Mouse (Mus musculus): Measurements from ENCODE around the gene Ifna1.
"Not testable (repeated sequence)": the region's sequence is repeated elsewhere in the genome, so short reads cannot be mapped to it uniquely, and the experiment has no call there.

Gene Ifna1

DNA sequence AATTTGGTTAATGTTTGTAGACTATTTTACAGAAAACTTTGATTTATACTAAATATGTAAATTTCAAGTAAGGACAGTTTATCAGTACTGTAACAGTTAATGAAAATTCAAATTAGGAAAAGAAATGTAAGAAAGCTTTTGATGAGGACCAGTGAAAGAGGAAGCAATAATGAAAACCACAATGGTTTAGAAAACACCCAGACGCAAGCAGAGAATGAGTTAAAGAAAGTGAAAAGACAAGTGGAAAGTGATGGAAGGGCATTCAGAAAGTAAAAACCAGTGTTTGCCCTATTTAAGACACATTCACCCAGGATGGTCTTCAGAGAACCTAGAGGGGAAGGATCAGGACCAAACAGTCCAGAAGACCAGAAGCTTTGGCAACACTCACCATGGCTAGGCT lies at the start of gene Ifna1:
Gene Ifna1 (plus strand): TSS at position 390 of the 400 bp plus-strand sequence.
- no peak for DNase-seq (ENCODE audit: low spot score)

DNA sequence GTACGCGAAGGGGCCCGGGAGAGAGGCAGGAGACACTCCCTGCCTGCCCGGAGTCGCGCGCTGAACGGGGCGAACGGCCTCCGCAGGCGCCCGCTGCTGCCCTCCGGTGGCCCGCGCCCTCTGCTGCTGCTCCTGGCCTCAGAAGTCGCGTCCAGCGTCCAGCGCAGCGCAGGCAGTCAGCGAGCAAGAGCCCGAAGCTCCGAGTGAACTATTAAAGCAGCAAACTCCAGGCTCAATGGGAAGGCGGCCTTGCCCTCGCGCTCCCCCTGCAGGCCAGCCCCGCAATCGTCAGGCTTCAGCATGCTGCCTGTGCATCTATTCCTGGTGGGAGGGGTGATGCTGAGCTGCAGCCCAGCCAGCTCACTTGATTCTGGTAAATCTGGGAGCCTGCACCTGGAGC lies 46.9 kb upstream of the Ifna1 start, which contains the start of gene Gm13287:
Gene Gm13287 (plus strand): TSS at position 301 of the 400 bp plus-strand sequence.
- DNase-seq (ENCODE audit: low spot score): not testable (repeated sequence)

DNA sequence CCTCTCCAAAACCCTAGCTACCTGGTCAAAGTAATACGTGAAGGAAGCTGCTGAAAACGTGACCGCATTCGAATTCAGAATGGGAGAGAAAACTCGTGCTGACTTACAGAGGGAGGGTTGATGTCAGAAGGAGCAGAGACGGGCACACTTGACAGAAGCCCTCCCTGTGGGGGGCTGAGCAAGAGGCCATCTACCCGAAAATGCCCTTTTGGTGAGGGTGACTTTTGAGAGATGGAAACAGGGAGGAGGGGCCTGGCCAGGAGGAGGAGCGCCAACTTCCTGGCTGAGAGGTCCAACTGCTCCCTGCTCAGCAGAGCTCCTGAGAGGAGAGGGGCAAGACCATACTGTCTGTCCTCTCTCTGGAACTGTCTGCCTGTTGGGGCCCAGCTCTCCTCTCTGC lies 44.7 kb upstream of the Ifna1 start, which contains the start of gene Gm13288:
Gene Gm13288 (plus strand): TSS at position 301 of the 400 bp plus-strand sequence.
- not testable (repeated sequence) for DNase-seq (ENCODE audit: low spot score)

DNA sequence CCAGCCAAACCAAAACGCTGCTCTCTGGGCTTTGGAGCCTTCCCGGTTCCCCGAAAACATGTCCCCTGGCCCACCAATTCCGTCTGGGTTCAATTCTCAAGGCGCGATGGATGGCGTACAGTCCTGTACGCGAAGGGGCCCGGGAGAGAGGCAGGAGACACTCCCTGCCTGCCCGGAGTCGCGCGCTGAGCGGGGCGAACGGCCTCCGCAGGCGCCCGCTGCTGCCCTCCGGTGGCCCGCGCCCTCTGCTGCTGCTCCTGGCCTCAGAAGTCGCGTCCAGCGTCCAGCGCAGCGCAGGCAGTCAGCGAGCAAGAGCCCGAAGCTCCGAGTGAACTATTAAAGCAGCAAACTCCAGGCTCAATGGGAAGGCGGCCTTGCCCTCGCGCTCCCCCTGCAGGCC lies 44.1 kb upstream of the Ifna1 start:
- not testable (repeated sequence) for DNase-seq (ENCODE audit: low spot score)

DNA sequence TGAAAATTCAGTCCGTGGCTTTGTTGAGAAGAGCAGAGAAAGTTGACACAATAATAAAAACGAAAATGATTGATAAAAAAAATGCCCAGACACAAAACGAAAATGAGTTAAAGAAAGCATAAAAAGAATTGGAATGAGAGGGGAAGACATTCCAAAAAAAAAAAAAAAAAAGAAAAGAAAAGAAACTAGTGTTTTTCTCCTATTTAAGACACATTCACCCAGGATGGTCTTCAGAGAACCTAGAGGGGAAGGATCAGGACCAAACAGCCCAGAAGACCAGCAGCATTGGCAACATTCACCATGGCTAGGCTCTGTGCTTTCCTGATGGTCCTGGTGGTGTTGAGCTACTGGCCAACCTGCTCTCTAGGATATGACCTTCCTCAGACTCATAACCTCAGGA lies 34.0 kb upstream of the Ifna1 start, which contains the start of gene Ifna7:
Gene Ifna7 (plus strand): TSS at position 301 of the 400 bp plus-strand sequence.
- DNase-seq (ENCODE audit: low spot score): no peak

DNA sequence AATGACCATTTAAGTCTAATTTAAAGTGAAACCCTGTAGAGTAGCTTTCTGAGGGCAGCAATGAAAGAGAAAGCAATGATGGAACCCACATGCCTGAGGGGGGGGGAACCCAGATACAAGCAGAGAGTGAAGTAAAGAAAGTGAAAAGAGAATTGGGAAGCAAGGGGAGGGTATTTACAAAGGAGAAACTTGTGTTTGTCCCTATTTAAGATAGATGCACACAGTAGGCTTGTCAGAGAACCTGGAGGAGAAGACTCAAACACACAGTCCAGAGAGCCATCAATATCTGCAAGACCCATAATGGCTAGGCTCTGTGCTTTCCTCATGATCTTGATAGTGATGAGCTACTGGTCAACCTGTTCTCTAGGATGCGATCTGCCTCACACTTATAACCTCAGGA lies 30.2 kb upstream of the Ifna1 start, which contains the start of gene Ifna11:
Gene Ifna11 (plus strand): TSS at position 301 of the 400 bp plus-strand sequence.
- DNase-seq (ENCODE audit: low spot score): no peak

DNA sequence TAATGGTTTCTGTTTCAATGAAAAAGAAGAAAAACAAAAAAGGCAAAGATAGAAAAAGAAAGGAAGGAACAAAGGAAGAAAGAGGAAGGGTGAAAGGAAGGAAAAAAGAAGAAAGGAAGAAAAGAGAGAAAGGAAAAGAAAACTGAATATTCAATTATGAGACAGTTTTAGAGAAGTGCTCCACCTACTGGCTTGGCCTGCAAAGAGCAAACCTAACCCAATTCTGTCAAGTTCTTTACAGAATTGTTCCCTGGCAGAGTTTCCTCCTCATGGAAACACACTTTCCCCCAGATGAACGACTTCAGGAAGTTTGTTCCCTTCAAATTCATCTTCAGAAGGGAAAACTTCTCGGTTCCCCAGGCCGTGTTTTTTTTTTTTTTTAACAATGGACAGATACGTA lies 26.9 kb upstream of the Ifna1 start:
- DNase-seq (ENCODE audit: low spot score): no peak

DNA sequence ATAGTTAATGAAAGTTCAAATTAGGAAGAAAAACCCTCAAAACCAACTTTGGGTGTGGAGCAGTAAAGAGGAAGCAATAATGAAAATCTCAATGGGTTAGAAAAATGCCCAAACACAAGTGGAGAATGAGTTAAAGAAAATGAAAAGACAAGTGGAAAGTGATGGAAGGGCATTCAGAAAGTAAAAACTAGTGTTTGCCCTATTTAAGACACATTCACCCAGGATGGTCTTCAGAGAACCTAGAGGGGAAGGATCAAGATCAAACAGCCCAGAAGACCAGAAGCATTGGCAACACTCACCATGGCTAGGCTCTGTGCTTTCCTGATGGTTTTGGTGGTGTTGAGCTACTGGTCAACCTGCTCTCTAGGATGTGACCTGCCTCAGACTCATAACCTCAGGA lies 22.8 kb upstream of the Ifna1 start, which contains the start of gene Ifna6:
Gene Ifna6 (plus strand): TSS at position 301 of the 400 bp plus-strand sequence.
- not testable (repeated sequence) for DNase-seq (ENCODE audit: low spot score)

DNA sequence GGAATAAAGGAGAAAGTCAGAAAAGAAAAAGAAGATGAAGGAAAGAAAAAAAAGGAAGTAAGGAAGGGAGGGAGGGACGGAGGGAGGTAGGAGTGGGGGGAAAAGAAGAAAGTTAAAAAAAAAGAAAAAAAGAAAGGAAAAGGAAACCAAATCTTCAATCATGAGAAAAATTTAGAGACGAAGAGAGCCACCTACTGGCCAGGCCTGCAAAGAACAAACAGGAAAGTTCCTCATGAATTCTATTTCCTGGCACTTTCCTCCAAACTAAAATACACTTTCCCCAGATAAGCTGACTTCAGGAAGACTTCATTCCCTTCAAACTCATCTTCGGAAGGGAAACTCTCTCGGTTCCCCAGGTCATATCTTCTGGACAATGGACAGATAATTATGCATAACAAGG lies 19.4 kb upstream of the Ifna1 start:
- DNase-seq (ENCODE audit: low spot score): no peak

DNA sequence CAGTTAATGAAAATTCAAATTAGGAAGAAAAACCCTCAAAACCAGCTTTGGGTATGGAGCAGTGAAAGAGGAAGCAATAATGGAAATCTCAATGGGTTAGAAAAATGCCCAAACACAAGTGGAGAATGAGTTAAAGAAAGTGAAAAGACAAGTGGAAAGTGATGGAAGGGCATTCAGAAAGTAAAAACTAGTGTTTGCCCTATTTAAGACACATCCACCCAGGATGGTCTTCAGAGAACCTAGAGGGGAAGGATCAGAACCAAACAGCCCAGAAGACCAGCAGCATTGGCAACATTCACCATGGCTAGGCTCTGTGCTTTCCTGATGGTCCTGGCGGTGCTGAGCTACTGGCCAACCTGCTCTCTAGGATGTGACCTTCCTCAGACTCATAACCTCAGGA lies 14.7 kb upstream of the Ifna1 start, which contains the start of gene Ifna5:
Gene Ifna5 (plus strand): TSS at position 301 of the 400 bp plus-strand sequence.
- not testable (repeated sequence) for DNase-seq (ENCODE audit: low spot score)

DNA sequence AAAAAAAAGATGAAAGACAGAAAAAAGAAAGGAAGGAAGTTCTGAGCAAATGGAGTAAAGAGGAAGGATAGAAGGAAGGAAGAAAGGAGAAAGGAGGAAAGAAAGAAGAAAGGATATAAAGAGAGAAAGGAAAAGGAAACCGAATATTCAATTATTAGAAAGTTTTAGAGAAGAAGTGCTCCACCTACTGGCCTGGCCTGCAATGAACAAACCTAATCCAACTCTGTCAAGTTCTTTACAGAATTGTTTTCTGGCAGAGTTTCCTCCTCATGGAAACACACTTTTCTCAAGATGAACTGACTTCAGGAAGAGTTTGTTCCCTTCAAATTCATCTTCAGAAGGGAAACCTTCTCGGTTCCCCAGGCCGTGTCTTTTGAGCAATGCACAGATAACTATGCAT lies 11.1 kb upstream of the Ifna1 start:
- no peak for DNase-seq (ENCODE audit: low spot score)

DNA sequence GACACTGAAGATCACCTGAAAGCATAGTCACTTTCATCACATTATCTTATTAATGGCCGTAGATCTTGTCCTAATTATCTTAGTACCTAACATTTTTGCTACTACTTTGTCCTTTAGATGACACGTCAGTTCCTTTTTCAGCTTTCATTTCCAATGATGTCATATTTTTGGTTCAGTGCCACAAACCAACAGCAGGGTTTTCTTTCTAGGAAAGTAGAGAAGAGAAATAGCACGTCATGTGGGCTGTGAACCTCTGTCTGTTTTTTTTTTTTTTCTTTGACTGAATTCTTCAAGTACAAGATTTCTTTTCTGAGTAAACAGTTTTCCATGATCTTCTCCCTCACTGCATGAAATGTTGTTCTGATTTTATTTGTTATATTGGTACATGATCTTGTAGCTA lies 9.8 kb upstream of the Ifna1 start:
- no peak for DNase-seq (ENCODE audit: low spot score)

DNA sequence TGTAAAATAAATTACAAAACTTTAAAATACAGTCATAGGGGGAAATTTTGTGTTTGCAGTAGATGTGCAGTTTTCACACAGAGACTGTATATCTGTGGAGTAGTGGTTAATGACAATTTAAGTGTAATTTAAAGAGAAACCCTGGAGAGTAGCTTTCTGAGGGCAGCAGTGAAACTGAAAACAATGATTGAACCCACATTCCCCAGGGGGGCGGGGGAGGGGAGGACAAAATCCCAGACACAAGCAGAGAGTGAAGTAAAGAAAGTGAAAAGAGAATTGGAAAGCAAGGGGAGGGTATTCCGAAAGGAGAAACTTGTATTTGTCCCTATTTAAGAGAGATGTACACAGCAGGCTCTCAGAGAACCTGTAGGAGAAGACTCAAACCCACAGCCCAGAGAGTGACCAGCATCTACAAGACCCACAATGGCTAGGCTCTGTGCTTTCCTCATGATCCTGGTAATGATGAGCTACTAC lies 8.4 kb upstream of the Ifna1 start, which contains the start of gene Ifna4:
Gene Ifna4 (plus strand): TSS at position 424 of the 474 bp plus-strand sequence.
- no peak for DNase-seq (ENCODE audit: low spot score)

DNA sequence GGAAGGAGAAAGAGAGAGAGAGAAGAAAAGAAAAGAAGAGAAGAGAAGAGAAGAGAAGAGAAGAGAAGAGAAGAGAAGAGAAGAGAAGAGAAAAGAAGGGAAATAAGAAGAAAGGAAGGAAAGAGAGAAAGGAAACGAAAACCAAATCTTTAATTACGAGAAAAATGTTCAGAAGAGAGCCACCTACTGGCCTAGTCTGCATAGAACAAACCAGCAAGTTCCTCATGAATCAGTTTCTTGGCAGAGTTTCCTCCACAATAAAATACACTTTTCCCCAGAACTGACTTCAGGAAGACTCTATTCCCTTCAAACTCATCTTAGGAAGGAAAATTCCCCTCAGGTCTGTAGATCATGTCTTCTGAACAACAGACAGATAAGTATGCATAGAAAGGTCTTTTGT lies 4.6 kb upstream of the Ifna1 start:
- no peak for DNase-seq (ENCODE audit: low spot score)

DNA sequence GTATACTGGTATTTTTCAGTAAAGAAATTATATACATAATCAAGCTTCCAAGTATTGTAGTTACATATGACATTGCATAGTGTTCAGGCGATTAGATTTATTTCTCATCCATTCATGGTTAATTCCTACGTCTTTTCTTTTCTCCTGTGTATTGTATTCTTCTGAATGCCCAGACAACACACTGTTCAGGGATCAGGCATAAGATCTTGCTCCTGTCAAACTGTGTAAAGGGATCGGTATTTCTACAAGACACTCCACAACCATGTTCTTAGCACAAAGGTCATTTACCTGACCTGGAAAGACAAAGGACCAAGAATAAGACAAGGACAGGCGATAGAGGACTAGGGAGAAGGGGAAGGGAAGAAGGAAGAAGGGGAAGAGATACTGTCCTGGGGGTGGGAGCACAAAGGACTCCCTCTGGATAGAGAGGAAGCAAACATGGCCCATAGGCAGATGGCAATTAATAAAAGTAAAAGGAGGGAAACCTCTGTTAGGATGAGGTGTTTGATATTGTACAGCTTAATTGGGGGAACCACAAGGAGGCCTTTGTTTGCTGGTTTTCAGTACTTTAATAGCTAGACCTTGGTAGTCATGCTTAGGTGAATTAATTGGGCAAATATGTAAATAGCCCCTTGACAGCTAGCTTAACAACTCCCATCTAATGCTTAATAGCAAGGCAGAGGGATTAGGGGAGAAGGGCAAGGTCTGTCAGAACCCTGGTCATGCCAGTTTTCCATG lies 1.3 kb downstream of the Ifna1 start:
- DNase-seq (ENCODE audit: low spot score): no peak

DNA sequence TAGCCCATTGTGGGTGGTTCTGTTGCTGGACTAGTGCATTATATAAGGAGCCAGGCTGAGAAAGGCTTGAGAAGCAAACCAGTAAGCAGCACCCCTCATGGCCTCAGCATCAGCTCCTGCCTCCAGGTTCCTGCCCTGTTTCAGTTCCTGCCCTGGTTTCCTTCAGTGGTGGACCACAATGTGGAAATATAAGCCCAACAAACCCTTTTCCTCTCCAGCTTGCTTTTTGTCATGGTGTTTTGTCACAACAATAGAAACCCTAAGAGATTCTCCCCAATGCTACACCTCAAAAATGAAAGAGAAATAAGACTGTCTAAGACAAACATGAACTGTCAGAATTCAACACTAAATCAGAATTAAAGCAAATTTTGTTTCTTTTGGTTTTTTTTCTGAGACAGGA lies 9.3 kb downstream of the Ifna1 start:
- no peak for DNase-seq (ENCODE audit: low spot score)

DNA sequence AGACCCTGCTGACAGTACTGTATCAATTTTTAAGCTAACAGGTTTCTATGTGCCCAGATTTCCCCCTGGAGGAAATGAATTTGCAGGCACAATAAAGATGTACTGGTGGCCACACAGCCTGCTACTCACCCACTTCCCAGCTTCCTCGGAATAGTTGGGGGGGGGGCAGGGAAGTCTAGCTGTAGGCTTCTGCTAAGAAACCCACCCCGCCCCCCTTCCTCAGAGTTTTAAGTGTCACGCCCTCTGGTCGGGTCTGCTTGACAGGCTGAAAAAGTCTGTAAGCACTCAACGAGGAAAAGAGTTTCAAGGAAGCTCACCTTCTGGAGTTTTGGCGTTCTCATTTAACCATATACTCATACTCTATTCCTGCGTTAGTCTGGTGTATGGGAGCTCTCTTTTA lies 13.4 kb downstream of the Ifna1 start:
- no peak for DNase-seq (ENCODE audit: low spot score)

DNA sequence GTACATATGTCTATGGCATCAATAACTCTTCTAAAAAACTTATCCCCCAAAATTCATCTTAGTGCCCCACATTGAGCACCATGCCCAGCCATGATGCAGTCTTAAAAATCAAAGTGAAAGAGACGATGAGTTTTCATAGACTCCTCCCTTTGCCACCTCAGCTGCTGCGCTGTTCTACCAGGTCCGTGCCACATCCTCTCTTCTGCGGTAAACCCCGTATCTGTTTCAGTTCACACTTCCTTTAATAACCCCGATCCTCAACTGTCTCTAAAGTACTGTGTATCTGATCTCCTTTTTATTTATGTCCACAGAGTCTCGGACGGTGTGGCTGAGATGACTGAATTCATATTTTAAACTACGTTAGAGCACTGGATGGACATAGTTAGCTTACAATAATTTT lies 14.7 kb downstream of the Ifna1 start:
- no peak for DNase-seq (ENCODE audit: low spot score)

DNA sequence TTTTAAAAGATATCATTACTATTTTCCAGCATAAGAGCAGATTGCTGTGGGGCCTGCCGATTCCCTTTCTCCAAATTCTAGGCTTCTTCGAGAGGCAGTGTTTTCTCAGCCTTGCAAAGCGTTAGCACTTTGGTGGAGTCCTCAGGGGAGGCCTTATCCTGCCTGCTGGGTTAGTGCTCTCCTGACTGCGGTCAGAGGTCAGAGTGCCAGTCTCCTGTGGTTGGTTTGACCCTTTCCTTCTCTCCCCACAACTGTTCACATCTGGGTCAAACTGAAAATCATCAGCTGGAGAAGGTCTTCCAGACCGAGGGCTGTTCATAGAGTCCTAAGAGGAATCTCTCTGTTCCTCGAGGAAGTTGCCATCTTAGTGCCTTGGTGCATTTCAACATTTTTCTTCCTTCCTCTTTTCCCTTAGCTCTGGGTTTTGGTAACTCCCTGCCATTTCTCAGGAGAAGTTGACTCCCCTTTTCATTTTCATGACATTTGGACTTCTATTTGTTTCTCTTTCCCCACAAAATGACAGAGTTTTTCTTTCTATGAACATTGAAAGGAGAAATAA lies 15.2 kb downstream of the Ifna1 start:
- no peak for DNase-seq (ENCODE audit: low spot score)

DNA sequence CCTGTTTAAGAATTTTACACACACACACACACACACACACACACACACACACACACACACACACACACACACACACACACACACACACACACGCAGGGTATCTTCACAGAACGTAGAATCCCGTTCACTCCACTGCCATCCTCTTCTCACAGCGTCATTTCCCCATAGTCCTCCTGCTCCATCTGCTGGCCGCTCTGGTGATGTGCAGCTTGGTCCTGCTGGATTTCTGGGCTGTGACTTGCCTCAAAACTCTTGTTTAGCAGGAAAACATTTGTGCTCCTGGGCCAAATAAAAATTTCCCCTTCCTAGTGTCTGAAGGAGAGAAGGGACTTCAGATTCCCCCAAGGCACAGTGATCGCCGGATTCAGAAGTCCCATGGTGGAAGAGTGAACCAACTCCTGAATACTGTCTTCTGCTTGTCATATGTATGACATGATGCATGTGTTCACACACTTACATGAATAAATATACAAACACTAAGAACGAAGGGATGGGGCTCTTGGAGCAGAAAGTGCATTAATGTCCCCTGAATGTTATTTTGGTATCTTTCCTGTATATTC lies 17.6 kb downstream of the Ifna1 start:
- DNase-seq (ENCODE audit: low spot score): peak; percentile 37

DNA sequence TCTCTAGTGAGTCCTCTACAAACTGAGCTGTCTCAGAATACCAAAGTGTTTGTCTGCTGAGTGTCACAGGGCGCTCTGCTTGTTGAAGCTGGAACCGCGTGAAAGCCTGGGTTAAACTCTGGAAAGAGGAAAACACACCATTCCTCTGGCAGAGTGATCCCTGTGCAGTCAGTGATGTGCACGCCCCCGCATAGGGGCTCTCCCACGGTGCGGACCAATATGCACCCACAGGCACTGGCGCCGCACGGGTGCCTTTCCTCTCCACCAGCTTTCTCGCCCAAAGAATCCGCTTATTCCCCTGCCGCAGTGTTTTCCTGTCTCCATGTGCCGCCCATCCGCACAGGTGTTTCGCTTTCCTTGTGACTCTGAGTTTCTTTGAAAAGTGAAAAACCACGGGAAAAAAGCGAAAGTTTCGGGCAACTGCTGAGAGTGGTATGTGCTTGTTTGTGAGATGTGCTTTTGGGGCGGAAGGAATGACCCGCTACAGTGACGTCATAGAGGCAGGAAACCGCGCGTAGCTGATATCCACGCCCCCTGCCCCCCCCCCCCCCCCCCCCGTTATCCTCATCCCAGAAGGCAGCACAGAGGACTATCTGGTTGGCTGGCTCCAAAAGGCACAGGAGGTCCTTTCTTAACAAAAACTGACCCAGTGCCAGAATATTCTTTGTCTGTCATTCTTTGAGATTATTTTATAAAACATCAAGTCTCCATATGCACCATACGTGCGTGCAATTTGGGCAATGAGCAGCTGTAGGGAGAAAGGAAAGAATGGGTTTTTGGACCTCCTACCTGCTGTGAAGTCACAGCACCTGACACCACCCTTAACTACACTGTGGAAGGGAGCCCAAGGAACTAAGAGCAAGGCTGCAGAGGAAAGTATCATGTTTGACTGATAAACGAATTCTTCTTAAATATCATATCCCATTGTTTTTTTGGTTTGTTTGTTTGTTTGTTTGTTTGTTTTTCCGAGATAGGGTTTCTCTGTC lies 18.3 kb downstream of the Ifna1 start:
- no peak for DNase-seq (ENCODE audit: low spot score)

DNA sequence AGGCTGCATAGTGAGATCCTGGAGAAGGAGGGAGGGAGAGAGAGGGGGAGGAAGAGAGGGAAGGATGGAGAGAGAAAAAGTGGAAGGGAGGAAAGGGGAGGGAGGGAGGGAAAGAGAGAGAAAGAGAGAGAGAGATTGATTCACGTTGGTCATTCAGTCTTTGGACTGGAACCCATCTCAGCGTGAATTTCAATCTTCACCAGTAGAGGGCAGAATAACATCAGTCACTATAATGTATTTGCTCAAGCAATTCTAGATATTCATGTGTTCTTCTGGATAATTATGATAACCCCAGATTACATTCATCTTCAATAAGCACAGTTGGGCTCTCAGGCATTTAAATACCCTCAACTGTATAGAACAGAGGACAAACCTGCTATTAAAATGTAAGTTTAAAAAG lies 22.8 kb downstream of the Ifna1 start:
- no peak for DNase-seq (ENCODE audit: low spot score)

Measured in testis, postnatal 14 days (tissue).